Mouse (Mus musculus) kidney, adult 2 months (tissue): ENCODE data around the gene Trp53bp2. TPM values are rescaled to one million over a fixed set of nuclear protein-coding genes. Genes with fewer than 3 reads are reported as not detected.
A peak's percentile ranks its signal among the peaks of the same experiment; 100 is the strongest.

ENCODE experiments used
- DNase-seq: peaks from one replicate; pipeline ENCODE4 v3.0.0; 2021
- H3K27ac ChIP-seq: fragments of 200-500 bp; 2 replicates; pipeline ENCODE4 v1.5.1; 2012; ENCODE audit warnings: low read depth, low read length, control low read depth, inconsistent platforms; ENCODE audit not compliant: insufficient read depth
- H3K27me3 ChIP-seq: fragments of 200-500 bp; replicated peaks from 2 replicates; pipeline ENCODE4 v1.6.1; 2012; ENCODE audit warnings: mild to moderate bottlenecking, moderate library complexity, low read length, inconsistent platforms; ENCODE audit not compliant: control insufficient read depth, insufficient read depth
- H3K36me3 ChIP-seq: fragments of 200-500 bp; 2 replicates; pipeline ENCODE4 v1.6.1; 2012; ENCODE audit warnings: mild to moderate bottlenecking, moderate library complexity, low read length, inconsistent platforms; ENCODE audit not compliant: control insufficient read depth, insufficient read depth
- H3K4me1 ChIP-seq: fragments of 200-500 bp; 2 replicates; pipeline ENCODE4 v1.6.1; 2011; ENCODE audit warnings: low read length; ENCODE audit not compliant: control insufficient read depth, insufficient read depth
- H3K4me3 ChIP-seq: fragments of 200-500 bp; 2 replicates; pipeline ENCODE4 v1.5.1; 2011; ENCODE audit warnings: mild to moderate bottlenecking, low read depth, low read length, control low read depth; ENCODE audit not compliant: insufficient read depth
- CTCF ChIP-seq: fragments of 200-500 bp; conservative IDR thresholded peaks from 2 replicates; pipeline ENCODE4 v1.5.1; 2011; ENCODE audit warnings: low read depth, mild to moderate bottlenecking, control low read depth, low read length, moderate library complexity, mixed read lengths; ENCODE audit not compliant: insufficient read depth, insufficient read length
- POLR2A ChIP-seq: fragments of 200-500 bp; IDR thresholded peaks from one replicate; pipeline ENCODE4 v1.6.1; 2011; ENCODE audit warnings: low read depth, low read length, control low read depth
- WGBS: fragments of 180-500 bp; shearing (Covaris S2); methylation state at CpG from one replicate; pipeline ENCODE4 v1.1.7; 2018; 5-methylcytosine and 5-hydroxymethylcytosine counted together
- polyA plus RNA-seq: library from polyadenylated mRNA; depleted of rRNA; stranded (reverse); fragments of >200 nt; gene quantifications from 2 replicates; pipeline ENCODE4 v1.2.3, GENCODE M21; 2012

The Trp53bp2 gene
- polyA plus RNA-seq, 1 experiment, result 25.0 TPM

DNA sequence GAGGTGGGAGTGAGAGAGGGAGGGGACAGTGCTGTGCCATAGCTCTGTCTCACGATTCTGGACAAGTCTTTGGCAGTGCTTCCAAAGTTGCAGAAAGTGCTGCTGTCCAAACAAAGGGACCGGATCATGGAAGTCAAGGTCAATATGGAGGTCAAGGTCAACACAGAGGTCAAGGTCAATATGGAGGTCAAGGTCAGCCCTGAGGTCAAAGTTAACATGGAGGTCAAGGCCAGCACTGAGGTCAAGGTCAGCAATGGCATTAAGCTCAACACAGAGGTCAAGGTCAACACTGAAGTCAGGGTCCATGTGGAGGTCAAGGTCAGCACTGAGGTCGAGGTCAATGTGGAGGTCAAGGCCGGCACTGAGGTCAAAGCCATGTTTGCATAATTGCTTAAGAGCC is 91.9 kb downstream of the Trp53bp2 start:
- Histone ChIP-seq H3K27ac (peak overlapping the region; percentile 40), H3K27me3 (no peaks in the 10 kb centered on the region), H3K36me3 (no peaks in the 10 kb centered on the region), H3K4me3 (no peak overlapping the region), H3K4me1 (peaks cover 30% of the 10 kb centered on the region)
- TF ChIP-seq CTCF (no peak), POLR2A (no peak)
- 76% methylated on average over 4 of the region's 4 CpGs for WGBS
- DNase-seq, result no peak

DNA sequence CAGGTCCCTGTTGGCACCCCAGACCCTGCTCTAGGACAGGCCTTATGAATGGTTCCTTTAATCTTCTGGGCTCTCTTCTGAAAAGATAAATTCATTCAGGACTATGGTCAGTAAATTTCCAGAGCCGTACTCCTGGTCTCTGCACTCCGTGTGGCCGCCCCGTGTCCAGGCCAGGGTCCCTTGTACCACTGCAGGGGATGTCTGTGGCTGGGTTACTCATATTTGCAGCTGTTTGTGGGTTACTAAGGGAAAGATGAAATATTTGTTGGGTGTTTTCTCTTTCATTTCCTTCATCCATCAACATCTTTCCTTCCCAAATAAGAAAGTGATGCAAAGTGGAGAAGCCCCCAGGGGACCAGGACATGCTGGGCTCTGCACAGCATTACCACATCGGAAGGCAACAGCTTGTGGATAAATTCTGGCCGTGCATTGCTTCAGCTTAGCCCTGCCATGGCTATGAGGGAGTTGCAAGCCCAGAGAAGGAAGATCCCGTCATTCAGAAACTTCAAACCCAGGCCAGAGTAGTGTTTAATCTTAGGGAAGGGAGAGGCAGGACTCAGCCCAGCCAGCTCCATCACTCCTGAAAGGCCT is 92.9 kb downstream of the Trp53bp2 start:
- no peak for TF ChIP-seq CTCF
- TF ChIP-seq POLR2A, result no peak
- Histone ChIP-seq H3K27me3 (no peaks in the 10 kb centered on the region), H3K4me1 (peaks cover 21% of the 10 kb centered on the region), H3K27ac (no peak overlapping the region), H3K4me3 (no peak overlapping the region), H3K36me3 (no peaks in the 10 kb centered on the region)
- 80% methylated on average over 7 of the region's 7 CpGs for WGBS
- DNase-seq, result no peak

DNA sequence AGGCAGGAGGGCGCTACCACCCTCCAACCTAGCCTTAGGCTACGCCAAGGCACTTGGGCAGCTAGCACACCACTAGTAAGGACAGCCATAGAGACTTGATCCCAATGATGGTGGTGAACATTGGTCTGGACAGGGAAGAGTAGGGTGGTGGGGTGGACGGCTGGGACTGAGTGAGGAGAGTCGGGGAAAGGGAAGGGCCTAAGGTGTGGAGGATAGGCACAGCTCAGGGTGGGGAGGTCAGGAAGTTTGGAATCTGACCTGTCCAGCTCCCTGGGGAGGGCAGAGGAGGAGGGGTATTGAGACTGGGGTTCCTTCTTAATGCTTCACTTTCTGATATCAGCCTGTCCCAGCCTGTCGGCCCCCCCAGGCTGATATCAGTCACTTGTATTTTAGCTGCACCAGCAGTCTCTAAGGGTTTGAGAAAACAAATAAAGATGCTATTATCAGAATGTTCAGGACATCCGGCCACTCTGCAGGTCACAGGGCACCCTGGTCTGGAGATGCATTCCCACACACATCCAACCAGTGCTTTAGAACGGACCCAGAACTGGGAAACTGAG is 93.6 kb downstream of the Trp53bp2 start:
- H3K27ac ChIP-seq, result no peak overlapping the region
- no peak for TF ChIP-seq POLR2A
- no peak for TF ChIP-seq CTCF
- H3K36me3 ChIP-seq, result no peaks in the 10 kb centered on the region
- no peak for DNase-seq
- WGBS, result 80% methylated on average over 7 of the region's 7 CpGs
- no peaks in the 10 kb centered on the region for H3K27me3 ChIP-seq
- no peak overlapping the region for H3K4me3 ChIP-seq
- peaks cover 15% of the 10 kb centered on the region for H3K4me1 ChIP-seq

DNA sequence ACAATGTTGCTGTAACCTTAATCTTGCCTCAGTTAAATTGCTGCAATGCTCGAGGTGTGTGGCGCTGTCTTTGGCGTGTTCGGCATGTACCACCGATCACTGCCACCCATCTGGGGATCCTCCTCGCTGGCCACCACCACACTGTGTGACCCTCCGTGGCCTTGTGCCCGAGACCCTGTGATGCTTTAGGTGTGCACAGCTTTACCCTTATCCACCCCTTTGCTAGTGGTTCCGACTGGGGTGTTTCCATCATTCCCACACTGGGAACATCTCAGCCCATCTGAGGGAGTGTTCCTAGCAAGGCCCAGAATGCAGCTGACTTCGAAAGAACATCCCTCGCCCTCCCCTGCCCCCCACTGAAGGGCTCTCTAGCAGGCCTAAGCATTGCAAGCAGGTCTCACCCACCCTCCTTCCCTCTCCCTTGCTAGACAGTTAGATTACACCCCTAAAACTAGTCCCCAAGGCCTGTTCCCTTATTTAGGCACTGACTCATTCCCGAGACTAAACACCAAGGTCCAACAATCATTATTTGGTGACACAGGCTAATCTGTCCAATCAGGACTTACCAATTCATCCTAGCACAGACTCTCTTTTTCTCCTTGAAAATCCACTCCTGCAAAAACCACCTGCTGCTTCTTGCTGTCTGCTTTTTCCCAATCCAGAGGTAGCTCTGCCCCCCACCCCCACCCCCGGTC is 94.4 kb downstream of the Trp53bp2 start:
- no peak for TF ChIP-seq POLR2A
- no peak for TF ChIP-seq CTCF
- H3K27ac ChIP-seq, result no peak overlapping the region
- 84% methylated on average over 13 of the region's 13 CpGs for WGBS
- H3K36me3 ChIP-seq, result no peaks in the 10 kb centered on the region
- no peak for DNase-seq
- H3K4me1 ChIP-seq, result peaks cover 11% of the 10 kb centered on the region
- H3K27me3 ChIP-seq, result no peaks in the 10 kb centered on the region
- no peak overlapping the region for H3K4me3 ChIP-seq

DNA sequence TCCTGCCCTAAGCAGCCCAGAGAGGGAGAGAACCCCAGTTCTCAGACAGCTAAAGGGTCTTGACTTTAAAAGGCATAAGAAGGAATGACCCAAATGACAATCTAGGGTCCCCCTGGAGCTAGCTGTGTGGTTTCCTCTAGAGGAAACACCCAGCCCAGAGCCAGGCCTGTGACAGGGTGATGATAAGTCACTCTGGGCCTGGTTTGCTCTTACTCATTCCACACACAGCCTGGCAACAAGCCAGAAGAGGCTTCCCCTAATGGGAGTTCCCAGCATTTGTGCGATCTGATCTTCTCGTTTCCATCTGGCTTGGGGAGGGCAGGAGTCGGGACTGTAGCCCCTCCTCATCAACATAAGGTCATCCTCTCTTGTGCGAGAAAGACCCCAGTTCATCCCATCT is 95.3 kb downstream of the Trp53bp2 start:
- peaks cover 11% of the 10 kb centered on the region for H3K4me1 ChIP-seq
- peak; percentile 84 for DNase-seq
- no peaks in the 10 kb centered on the region for H3K36me3 ChIP-seq
- 35% methylated on average over 4 of the region's 4 CpGs for WGBS
- H3K4me3 ChIP-seq, result no peak overlapping the region
- H3K27ac ChIP-seq, result no peak overlapping the region
- TF ChIP-seq CTCF (no peak), POLR2A (no peak)
- H3K27me3 ChIP-seq, result no peaks in the 10 kb centered on the region

DNA sequence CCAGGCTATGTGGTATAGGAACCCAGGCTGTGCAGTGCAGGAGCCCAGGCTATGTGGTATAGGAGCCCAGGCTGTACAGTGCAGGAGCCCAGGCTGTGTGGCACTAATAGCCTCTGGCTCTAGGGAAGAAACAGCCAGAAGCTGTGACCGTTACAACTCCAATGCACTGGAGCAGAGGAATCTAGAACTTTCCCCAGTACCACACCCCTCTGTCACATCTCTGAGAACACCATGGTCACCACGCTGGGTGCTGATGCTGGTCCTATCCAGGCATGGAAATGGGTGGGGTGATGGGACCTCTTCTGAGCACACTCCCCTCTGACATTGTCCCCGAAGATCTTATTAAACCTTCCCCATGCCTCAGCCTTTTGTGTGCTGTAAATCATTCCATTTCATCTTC is 96.3 kb downstream of the Trp53bp2 start:
- H3K27ac ChIP-seq, result no peak overlapping the region
- no peak for DNase-seq
- H3K4me1 ChIP-seq, result peaks cover 7% of the 10 kb centered on the region
- no peaks in the 10 kb centered on the region for H3K36me3 ChIP-seq
- 85% methylated on average over 3 of the region's 3 CpGs for WGBS
- no peaks in the 10 kb centered on the region for H3K27me3 ChIP-seq
- no peak for TF ChIP-seq POLR2A
- TF ChIP-seq CTCF, result no peak
- H3K4me3 ChIP-seq, result no peak overlapping the region

DNA sequence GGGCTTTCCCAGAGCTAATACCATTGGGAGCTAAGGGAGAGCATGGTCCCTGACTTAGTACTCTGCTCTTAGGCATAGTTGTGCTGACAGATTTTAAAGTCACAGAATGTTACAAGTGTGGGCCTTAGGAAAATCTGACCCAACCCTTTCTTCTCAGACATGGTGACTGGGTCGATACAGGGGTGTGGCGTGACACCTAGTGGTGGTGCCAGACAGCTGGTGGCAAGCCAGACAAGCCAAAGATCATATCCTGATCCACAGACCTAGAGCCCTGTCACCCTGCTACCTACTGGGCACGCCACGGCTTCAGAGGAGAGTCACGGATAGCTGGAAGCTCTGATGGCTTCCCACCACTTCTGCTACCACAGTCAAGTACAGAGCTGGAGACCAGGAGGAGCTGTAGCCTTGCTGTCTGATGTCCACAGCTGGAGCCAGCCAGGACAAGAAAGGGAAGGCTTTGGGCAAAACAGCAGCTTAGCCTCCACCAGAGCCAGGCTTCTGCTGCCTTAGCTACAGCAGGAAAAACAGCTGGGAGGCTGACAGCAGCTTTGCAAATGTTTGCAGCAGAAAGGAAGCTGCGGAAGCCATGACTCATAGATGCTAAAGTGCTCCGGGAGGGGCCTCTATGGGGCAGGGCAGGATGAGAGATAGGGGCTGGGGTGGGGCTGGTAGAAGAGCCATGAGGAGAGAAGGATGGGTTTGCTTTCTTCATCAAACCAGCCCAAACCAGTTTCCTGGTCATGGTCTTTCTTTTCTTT is 97.4 kb downstream of the Trp53bp2 start:
- 37% methylated on average over 7 of the region's 7 CpGs for WGBS
- Histone ChIP-seq H3K4me1 (peaks cover 6% of the 10 kb centered on the region), H3K27me3 (no peaks in the 10 kb centered on the region), H3K4me3 (no peak overlapping the region), H3K27ac (peak overlapping the region; percentile 44), H3K36me3 (no peaks in the 10 kb centered on the region)
- DNase-seq, result peak; percentile 80
- TF ChIP-seq CTCF (peak; percentile 71), POLR2A (no peak)
